Mouse (Mus musculus): ENCODE results near the gene Gm20388.

The Gm20388 gene

DNA sequence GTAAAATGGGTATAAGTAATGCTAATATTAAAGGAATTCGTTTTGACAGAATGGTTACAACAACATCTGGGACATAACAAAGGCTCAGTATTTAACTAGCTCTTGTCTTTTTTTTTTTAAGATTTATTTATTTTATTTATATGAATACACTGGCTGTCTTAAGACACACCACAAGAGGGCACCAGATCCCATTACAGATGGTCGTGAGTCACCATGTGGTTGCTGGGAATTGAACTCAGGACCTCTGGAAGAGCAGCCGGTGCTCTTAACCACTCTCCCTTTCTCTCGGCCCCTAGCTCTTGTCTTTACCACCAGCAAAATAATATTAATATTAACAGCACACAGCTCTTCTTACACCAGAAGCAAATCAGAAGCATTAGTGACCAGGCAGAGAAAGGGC, 3742.0 kb downstream of the Gm20388 start:
- DNase-seq (ENCODE audit: low read depth, low spot score): peak; percentile 46

DNA sequence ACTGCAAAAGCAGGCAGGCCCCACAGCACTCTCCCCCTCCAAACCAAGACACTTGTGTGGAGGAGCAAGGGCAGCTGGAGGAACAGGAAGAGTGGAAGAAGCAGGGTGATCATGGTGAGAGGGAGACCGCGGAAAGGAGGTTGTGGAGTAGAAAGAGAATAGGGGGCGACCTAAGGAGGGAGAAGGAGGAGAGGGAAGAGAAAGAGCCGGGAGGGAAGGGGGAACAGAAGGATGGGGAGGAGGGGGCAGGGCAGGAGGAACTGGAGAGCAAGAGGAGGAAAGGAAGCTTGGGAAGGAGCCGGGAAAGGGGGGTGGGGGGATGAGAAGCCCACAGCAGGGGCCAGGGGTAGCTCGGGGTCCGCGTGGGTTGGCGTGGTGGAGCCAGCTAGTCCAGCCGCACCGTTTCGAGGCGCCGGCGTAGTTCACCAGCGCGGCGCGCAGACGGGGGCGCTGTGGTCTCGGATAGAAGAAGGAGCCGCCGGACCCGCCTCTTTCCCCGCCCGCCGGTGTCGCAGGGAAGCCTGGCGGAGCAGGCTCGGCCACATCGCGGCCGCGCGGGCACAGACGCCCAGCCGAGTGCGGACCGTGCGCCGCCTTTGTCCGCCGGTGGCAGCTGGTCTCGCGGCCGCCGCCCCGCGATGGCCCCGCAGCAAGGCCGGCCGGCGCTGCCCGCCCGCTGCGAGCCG, 3742.8 kb downstream of the Gm20388 start, which contains the start of gene Rhou:
Gene Rhou, plus strand, starts transcription at position 622 of the 686 bp plus-strand sequence.
- DNase-seq (ENCODE audit: low read depth, low spot score): peak; percentile 86

DNA sequence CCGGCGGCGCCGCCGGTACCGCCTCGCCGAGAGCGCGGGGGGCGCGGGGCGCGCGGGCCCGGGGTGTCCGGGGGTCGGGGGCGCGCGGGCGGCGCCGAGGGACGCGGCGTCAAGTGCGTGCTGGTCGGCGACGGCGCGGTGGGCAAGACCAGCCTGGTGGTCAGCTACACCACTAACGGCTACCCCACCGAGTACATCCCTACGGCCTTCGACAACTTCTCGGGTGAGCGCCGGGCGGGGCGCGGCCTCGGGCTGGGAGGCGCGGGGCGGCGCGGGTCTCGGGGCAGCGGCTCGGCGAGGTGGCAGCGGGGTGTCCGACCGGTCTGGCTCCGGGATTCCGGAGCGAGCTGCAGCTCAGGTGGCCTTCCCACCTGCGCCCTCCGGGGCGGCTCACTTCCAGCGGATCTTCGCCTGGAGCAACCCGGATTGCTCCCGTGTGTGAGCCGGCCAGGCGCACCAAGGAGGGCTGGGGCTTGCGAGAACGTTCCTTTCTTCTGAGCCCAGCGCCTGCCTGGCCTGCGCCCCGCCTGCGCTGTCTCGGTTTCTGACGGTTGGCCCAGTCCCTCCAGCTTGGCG, 3743.4 kb downstream of the Gm20388 start:
- DNase-seq (ENCODE audit: low read depth, low spot score): peak; percentile 42

DNA sequence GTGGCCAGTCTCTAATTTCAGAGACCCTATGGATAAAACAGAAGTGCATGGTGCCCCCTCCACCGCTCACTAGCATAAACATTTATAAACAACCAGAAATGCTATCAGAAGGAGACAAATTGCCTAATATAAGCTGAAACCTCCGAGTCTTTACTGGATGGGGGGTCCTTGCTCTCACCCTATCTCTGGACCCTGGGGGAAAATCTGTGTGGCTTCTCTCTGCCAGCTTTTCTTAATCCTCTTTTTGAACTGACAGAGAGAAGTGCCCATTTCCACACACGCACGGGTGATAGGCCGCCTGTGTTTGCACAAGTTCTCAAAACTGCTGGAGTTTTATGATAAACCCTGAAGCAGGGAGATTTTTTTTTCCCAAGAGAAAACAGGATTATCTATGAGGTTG, 3744.1 kb downstream of the Gm20388 start:
- no peak for DNase-seq (ENCODE audit: low read depth, low spot score)

DNA sequence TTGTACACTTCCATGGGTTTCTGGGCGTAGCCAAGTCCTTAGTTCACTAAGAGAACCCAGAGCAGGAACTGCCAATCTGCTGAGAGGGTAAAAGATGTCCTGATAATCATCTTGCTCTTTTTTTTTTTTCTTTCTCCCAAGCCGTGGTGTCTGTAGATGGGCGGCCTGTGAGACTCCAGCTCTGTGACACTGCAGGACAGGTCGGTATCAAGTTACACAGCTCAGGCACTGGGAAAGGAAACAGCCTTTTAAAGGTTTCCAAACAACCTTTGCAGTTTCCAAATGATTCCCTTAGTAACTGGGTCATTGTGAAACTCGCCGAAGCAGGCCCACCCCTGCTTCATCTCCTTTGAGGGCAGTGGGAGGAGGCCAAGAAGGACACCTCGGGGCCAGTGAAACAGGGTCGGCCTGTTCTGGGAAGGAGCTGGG, 3744.7 kb downstream of the Gm20388 start:
- peak; percentile 71 for DNase-seq (ENCODE audit: low read depth, low spot score)

DNA sequence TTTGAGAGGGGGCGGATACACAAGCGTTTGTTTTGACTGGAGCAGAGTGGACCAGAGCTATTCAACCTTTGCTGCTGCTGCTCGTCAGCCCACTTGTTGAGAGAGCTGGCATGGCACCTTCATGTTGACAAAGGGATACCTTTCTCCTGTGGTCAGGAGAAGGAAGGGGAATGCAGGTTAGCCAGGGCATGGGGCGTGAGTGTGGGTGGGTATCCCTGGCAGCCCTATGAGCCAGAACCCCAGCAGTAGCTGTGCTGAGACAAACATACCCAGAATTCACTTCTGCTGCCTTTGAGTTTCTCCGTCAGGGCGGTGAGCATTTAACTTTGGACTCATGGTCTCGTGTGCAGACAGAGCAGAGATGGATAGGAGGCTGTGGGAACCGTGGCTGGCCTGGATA, 3747.2 kb downstream of the Gm20388 start:
- no peak for DNase-seq (ENCODE audit: low read depth, low spot score)

DNA sequence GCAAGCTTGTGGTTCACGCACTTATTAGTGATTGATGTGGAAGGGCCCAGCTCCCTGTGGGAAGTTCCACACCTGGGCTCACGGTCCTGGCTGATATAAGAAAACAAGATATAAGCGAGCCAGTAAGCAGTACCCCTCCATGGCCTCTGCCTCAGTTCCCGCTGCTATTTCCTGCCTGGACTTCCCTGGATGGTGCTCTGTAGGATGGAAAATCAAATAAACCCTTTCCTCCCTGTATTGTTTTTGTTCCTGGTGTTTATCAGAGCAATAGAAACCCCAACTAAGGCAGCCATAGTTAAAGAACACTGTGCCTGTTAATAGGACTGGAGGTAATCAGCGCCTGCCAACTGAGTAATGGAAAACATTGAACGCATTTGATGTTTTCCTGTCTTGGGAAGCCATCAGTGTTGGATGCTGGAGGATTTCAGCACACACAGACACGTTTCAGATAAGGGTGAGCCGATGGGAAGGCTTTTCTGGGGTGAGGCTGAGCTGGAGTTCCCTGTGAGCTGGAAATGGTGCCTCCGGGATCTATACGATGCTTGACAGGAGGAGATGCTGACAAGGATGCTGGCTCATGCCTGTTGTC, 3748.9 kb downstream of the Gm20388 start:
- DNase-seq (ENCODE audit: low read depth, low spot score): no peak

DNA sequence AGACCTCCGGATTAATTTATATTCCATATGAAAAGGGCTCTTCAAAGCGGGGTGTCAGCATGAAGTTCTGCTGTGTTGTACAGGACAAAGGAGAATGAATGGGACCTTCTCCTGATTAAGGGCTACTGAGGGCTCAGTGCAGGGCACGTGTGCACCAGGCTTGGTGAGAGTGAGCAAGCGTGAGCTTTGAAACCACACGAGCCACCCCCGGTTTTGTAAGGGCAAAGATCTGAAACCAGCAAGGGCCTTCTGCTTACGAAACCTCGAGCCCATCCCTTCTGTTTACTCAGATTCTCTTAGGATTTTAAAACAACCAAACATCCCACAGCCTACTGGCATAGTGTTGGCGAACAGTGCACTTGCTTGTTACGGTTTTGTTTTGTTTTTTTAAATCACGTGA, 3750.9 kb downstream of the Gm20388 start:
- no peak for DNase-seq (ENCODE audit: low read depth, low spot score)

DNA sequence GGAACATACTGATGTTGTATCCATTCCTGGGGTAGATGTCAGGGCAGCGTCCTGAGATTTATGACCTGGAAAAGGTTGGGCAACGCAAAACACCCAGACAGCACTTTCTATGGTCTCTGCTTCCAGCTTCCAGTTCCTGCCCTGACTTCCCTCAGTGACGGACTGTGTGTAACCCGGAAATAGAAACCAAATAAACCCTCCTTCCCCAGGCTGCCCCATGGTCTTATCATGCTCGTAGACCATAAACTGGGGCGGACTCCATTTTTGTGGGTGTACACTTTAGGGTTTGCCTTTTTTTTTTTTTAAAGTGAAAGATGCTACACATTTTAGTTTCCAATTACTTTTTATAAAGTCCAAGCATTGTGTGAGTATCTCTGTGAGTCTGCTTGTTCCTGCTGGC, 3754.9 kb downstream of the Gm20388 start:
- no peak for DNase-seq (ENCODE audit: low read depth, low spot score)

DNA sequence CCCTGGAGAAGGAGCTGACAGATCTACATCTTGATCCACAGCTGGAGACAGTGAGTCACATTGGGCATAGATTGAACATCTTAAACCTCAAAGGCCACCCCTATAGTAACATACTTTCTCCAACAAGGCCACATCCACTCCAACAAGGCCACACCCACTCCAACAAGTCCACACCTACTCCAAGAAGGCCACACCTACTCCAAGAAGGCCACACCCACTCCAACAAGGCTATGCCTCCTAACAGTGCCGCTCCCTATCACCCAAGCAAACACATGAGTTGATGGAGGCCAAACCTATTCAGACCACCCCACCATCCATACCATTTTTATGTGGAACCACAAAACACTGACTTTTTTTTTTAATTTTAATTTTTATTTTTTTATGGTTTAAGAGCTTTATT, 3756.2 kb downstream of the Gm20388 start:
- peak; percentile 67 for DNase-seq (ENCODE audit: low read depth, low spot score)

DNA sequence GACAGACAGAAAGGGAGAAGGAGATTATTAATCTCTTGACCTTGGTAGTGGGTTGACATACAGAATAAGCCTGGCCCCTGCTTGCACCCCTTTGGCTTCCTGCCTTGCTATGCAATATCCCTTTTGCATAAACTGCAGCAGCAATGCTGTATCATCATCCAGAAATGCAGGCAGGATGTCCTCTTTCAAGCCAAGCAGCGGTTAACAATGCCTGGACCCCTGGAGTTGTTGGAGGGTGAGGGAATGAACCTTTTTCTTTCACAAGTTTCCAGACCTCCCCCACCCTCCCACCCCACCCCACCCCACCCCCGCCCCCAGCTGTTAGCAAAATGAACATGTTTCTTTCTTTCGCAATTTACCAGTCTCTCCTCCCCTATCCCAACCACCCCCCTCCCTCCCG, 3758.0 kb downstream of the Gm20388 start:
- no peak for DNase-seq (ENCODE audit: low read depth, low spot score)

DNA sequence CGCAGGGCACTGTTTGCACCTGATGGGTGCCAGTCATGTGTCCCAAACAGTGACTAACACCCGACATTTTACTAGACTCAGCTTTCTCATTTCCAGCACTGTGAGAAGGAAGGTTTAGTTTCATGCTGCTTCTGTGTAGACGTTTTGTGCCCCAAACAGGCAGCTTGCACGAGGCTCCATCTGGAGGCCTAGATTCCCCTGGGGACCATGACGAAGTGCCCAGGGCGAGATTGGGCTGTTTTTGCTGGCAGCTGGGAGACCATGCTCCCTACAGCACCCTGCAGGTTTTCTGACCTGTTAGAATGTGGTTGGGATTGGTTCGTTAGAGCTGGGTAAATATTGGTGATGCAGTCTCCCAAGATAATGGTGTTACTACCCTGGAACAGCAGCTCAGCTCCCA, 3760.1 kb downstream of the Gm20388 start:
- DNase-seq (ENCODE audit: low read depth, low spot score): no peak

DNA sequence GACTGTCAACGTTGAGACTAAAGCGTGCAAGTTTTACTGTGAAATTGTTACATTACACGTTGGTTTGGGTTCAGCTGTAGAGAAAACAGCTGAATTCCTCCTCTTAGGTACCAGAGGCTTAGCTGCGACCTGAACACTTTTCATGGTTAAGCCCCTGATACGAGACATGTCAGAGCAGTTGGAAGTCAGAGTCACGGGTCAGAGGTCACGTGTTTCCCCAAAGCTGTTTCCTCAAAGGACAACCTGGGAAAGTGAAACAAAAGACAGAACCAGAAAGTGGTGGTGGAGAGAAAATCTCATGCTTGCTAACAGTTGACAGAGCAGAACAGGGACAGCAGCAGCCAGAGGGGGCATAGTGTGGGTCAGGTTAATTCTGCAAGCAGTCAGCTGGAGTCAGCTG, 3760.8 kb downstream of the Gm20388 start:
- DNase-seq (ENCODE audit: low read depth, low spot score): no peak

DNA sequence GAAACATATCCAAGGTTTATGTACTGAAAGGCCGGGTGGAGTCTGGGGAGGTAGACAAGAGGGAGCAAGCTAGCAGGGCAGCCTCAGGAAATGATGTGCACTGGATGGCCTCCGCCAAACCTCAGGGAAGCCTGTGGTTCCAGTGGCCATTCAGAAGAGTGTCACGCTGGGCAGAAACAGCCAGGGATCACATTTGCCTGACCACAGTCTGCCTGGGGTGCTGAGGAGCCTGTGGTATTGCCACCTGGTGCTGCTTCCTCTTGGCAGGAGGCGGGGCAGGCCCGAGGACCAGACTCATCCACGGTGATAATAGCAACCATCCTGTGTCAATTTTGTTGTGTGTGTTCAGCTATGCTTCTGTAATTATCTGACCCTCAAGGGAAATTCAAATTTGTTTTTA, 3762.0 kb downstream of the Gm20388 start:
- no peak for DNase-seq (ENCODE audit: low read depth, low spot score)

DNA sequence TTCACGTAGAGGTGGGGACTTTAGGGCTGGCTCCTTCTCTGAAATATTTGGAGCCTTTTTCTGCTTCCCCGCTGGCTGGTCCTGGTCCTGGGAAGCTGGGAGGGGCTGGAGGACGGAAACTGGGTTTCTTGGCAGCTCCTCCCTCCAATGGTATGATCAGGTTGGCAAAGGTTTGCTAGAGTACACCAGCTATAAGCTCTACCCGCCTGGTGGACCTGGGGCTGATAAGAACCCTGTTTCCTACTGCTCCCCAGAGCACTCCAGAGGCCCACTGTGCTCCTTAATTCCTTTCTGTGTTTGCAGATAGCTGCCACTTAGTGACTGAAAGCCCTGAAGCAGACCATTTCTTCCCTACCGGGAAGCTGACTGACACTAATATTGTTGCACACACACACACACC, 3765.0 kb downstream of the Gm20388 start:
- no peak for DNase-seq (ENCODE audit: low read depth, low spot score)

DNA sequence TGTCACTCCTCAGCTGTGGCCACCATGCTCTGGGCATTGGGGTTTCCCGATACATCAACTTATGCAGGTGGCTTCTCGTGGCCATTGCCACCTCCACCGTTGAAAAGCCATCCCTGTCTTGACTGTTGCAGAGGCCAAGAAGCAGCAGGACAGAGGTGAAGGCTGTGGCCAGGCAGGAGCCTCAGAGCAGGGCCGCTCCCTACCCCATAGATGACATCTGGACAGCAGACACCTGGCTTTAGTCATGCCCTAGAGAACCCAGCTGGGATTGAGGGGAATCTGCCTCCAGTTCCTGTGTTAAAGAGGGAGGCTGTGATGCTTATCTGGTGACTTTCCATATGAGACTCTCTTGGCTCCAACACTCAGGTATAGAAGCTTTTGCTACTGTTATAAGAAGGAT, 3767.7 kb downstream of the Gm20388 start:
- DNase-seq (ENCODE audit: low read depth, low spot score): no peak

DNA sequence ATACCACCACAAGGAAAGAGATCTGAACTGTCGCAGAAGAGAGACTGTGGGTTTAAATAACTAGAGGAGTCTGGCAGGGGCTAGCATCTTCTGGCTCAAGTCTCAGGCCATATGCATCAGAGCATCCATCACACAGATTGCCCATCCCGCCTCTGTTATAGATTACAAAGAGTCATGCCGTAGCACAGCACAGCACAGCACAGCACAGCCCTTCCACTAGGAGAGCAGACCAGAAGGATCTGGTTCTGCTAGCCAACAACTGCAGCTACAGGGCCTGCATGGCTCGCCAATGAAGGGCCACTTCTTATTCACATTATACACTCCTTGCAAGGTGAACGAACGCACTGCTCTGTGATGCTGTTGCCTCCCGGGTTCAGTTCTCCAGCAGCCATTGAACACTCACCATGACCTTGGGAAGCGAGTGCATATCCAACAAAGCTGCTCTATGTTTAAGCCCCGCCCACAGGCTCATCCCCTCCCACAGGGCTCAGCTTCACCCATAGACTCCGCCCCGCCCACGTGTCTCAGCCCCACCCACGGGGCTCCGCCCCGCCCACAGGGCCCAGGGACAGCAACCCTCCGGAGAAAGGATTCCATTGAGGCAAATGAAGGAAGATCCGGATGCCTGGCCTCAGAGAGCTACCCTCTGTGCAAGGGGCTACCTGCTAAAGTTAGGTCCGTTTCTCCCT, 3771.6 kb downstream of the Gm20388 start:
- DNase-seq (ENCODE audit: low read depth, low spot score): peak; percentile 98

DNA sequence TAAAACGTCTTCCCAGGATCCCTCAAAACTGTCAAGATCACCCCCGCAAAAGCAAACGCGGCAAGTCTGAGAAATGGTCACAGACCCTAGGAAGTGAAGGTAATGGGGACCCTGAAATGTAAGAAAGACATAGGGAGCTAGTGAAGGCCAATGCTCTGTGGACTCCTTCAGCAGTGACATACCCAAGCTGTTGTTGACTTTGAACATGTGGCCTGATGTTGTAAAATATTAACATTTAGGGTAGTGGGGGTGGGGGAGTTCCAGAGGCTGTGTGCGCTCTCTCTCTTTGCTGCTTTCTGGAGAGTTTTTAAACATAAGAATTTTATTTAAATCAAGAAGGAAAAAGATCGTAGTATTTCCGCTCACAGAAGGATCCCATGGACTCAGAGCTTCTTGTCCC, 3772.7 kb downstream of the Gm20388 start:
- no peak for DNase-seq (ENCODE audit: low read depth, low spot score)

DNA sequence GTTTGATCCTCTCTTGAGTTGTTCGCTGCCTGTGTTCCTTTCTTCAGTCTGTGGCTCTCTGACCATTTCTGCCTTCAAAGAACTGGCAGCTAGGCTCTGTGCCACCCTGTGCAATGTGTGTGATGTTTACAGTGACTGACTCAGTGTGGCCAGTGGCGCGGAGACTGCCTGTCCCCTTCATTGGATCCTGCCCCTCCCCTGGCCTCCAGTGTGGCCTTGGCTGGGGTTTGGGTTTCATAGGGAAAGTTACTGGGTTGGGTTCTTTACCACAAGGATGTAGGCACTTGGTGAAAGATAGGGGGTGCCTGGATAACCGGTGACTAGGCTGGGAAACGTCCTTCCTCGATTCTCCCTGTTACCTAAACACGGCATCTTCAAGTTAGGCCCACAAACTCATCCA, 3774.2 kb downstream of the Gm20388 start:
- no peak for DNase-seq (ENCODE audit: low read depth, low spot score)

DNA sequence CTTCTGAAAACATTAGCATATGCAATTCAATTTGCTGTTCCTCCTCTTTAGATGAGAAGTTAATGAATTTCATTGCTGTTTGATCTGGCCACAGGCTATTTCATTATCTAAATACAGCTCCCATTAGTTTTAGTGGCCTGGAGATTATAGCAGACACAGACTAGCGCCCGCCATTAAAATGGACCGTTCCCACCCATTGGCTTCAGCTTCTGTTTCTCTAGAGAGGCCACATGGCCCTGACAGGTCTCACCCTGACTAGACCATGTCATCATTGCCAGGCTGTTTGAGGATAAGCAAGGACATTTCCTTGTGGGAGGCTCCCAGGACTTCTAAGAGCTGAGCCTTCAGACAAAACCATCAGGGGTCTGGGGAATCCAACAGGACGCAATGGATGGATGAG, 3774.8 kb downstream of the Gm20388 start:
- no peak for DNase-seq (ENCODE audit: low read depth, low spot score)

DNA sequence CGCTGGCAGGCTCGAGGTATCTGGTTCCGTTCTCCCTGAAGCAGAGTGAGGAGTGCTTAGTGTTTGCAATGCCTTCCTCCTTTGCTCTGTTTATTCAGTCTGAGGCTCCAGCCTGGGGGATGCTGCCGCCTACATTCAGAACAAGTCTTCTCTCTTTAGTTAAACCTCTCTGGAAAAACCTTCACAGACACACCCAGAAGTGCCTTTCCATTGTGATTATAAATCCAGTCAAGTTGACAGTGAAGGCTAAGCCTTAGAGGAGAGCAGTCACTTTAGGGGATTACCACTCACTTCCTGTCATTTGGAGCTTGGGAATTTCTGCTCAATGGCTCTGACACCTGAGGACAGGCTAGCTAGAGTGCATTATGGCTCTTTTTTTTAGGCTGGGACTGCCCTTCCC, 3777.2 kb downstream of the Gm20388 start:
- peak; percentile 78 for DNase-seq (ENCODE audit: low read depth, low spot score)

DNA sequence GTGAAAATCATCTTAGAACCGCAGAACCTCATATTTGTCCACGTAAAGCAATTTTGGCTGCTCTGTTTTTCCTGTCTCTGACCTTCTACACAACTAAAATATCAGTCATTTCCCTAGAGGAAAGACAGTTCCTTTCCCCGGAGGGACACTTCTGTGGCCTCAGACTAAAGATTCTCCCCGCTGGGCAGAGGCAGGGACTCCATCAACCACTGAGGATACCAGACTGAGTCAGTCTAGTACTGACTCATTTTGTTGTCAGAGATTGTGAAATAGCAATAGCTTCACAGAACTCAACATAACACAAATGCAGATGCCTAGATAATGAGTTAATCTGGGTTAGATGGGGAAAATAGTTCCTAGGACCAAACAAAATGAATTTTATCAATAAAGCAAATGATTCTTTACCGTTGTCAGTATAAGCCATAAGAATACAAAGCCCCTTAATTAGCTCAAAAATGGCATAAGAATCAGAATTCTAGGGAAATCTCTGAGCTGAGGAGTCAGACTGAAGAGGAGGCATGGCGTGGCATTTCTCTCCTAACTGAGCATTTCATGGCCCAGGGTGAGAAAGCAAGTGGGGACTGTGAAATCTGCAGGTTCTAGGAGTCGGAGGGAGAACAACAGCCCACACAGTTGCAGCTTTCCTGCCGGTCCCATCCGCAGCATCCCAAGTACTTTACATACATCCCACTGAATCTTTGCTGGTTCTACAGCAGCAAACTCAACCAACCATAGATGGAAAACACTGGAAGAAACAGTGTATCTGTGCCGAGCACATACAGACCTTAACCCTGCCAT, 3781.7 kb downstream of the Gm20388 start:
- DNase-seq (ENCODE audit: low read depth, low spot score): no peak

Data from ES-CJ7 (cell line).